Mouse (Mus musculus) hematopoietic stem cell, adult 5-6 weeks (primary cell): ENCODE measurements around the gene M6pr. TPM values are rescaled to one million over a fixed set of nuclear protein-coding genes. Genes with fewer than 3 reads are reported as not detected.
"Not testable (repeated sequence)": the region's sequence is repeated elsewhere in the genome, so short reads cannot be mapped to it uniquely, and the experiment has no call there.

ENCODE experiments used
- ATAC-seq, 2 experiments: fragments of 125-278 bp in 1 of 2; replicated peaks in 1 of 2; 2 replicates each; pipeline ENCODE4 v1.8.0; 2016 to 2017; ENCODE audit warnings: inconsistent platforms in 2 of 2, mild to moderate bottlenecking in 2 of 2, moderate number of reproducible peaks in 2 of 2, low read depth in 1 of 2, moderate TSS enrichment in 1 of 2; ENCODE audit not compliant: low FRiP score in 2 of 2, poor library complexity in 2 of 2, severe bottlenecking in 2 of 2, insufficient read depth in 1 of 2, low TSS enrichment in 1 of 2
- total RNA-seq: library from RNA; stranded (forward); fragments of 172-1452, 232-1000 nt; gene quantifications from 2 replicates; pipeline ENCODE4 v1.2.3, GENCODE M21; 2017

The M6pr gene
- total RNA-seq, 1 experiment from 2014 or later: 253 TPM

- ATAC-seq: no peak
Observed at GRCm38 (mm10) chr6:122333081-122333612, 24.6 kb downstream of the M6pr start.

- no peak for ATAC-seq
Observed at GRCm38 (mm10) chr6:122334786-122335340, 26.3 kb downstream of the M6pr start.

GRCm38 (mm10) chr6:122337546-122337945, 29.0 kb downstream of the M6pr start:
- no peak for ATAC-seq

GRCm38 (mm10) chr6:122339047-122339647, 30.6 kb downstream of the M6pr start:
- ATAC-seq: peak; percentile 43 to 68

- ATAC-seq: peak; percentile 40 to 52; a peak in 3 of 4 replicates
Observed at GRCm38 (mm10) chr6:122339648-122340341, 31.3 kb downstream of the M6pr start.

GRCm38 (mm10) chr6:122340349-122341000, 32.0 kb downstream of the M6pr start, which contains the start of gene Phc1:
Gene Phc1, minus strand, starts transcription at chr6:122340561.
- ATAC-seq: peak; percentile 12 to 49

- ATAC-seq: no peak
Observed at GRCm38 (mm10) chr6:122341038-122341810, 32.7 kb downstream of the M6pr start.

- ATAC-seq: no peak
Observed at GRCm38 (mm10) chr6:122342125-122342524, 33.6 kb downstream of the M6pr start.

- peak; percentile 73 to 74 for ATAC-seq
Observed at GRCm38 (mm10) chr6:122343719-122344118, 35.2 kb downstream of the M6pr start.

- no peak for ATAC-seq
Observed at GRCm38 (mm10) chr6:122344386-122345116, 36.0 kb downstream of the M6pr start.

- no peak for ATAC-seq
Observed at GRCm38 (mm10) chr6:122345731-122346130, 37.2 kb downstream of the M6pr start.

- ATAC-seq: no peak
Observed at GRCm38 (mm10) chr6:122346399-122346798, 37.9 kb downstream of the M6pr start.

- ATAC-seq: not testable (repeated sequence)
Observed at GRCm38 (mm10) chr6:122347326-122347725, 38.8 kb downstream of the M6pr start.

GRCm38 (mm10) chr6:122355909-122356308, 47.4 kb downstream of the M6pr start:
- ATAC-seq: no peak

- no peak for ATAC-seq
Observed at GRCm38 (mm10) chr6:122357089-122357488, 48.6 kb downstream of the M6pr start.

- ATAC-seq: no peak
Observed at GRCm38 (mm10) chr6:122365706-122366105, 57.2 kb downstream of the M6pr start.

GRCm38 (mm10) chr6:122366287-122366686, 57.8 kb downstream of the M6pr start:
- ATAC-seq: no peak
